Mouse (Mus musculus) neural tube, embryonic 14.5 days (tissue): ENCODE measurements around the gene Mtfr2. TPM values are rescaled to one million over a fixed set of nuclear protein-coding genes. Genes with fewer than 3 reads are reported as not detected.

Experiments
- ATAC-seq: fragments of 200-750 bp; cut with Nextera tagmentation; 2 replicates; pipeline ENCODE4 v1.8.0; 2017; ENCODE audit warnings: low read depth, mild to moderate bottlenecking, moderate TSS enrichment, moderate library complexity
- H3K27ac ChIP-seq: fragments of 300-500 bp; sonication (generic); 2 replicates; pipeline ENCODE4 v1.5.1; 2014; ENCODE audit warnings: low read depth, mild to moderate bottlenecking, control low read depth, low read length, moderate library complexity, mixed read lengths
- H3K27me3 ChIP-seq: fragments of 300-500 bp; sonication (generic); 2 replicates; pipeline ENCODE4 v1.6.1; 2014; ENCODE audit warnings: low read length; ENCODE audit not compliant: control insufficient read depth, insufficient read depth
- H3K36me3 ChIP-seq: fragments of 300-500 bp; sonication (generic); 2 replicates; pipeline ENCODE4 v1.6.1; 2014; ENCODE audit warnings: low read length, mixed read lengths; ENCODE audit not compliant: control insufficient read depth, insufficient read depth
- H3K4me1 ChIP-seq: fragments of 300-500 bp; sonication (generic); 2 replicates; pipeline ENCODE4 v1.6.1; 2014; ENCODE audit warnings: low read length; ENCODE audit not compliant: control insufficient read depth, insufficient read depth
- H3K4me2 ChIP-seq: fragments of 300-500 bp; sonication (generic); 2 replicates; pipeline ENCODE4 v1.6.1; 2014; ENCODE audit warnings: mild to moderate bottlenecking, low read depth, low read length, control low read depth
- H3K4me3 ChIP-seq: fragments of 300-500 bp; sonication (generic); 2 replicates; pipeline ENCODE4 v1.5.1; 2014; ENCODE audit warnings: low read depth, low read length, control low read depth, mixed read lengths
- H3K9ac ChIP-seq: fragments of 300-500 bp; sonication (generic); replicated peaks from 2 replicates; pipeline ENCODE4 v1.6.1; 2014; ENCODE audit warnings: low read depth, mild to moderate bottlenecking, control low read depth, low read length, mixed read lengths
- H3K9me3 ChIP-seq: fragments of 300-500 bp; sonication (generic); 2 replicates; pipeline ENCODE4 v1.6.1; 2016; ENCODE audit warnings: low read length; ENCODE audit not compliant: control insufficient read depth
- WGBS: fragments of 180-500 bp; shearing (Covaris S2); extraction: QIAGEN DNeasy Blood & Tissue Kit; methylation state at CpG from one replicate; pipeline ENCODE4 v1.1.7; 2014; 5-methylcytosine and 5-hydroxymethylcytosine counted together
- polyA plus RNA-seq: library from polyadenylated mRNA; unstranded; fragments of >200 nt; fragmentation: Nextera tagmentation; extraction: Ambion mirVana; gene quantifications from 2 replicates; pipeline ENCODE4 v1.2.1, GENCODE M21; 2014

Gene Mtfr2
- 0.28 and 0.40 TPM in 2 replicates for polyA plus RNA-seq

DNA sequence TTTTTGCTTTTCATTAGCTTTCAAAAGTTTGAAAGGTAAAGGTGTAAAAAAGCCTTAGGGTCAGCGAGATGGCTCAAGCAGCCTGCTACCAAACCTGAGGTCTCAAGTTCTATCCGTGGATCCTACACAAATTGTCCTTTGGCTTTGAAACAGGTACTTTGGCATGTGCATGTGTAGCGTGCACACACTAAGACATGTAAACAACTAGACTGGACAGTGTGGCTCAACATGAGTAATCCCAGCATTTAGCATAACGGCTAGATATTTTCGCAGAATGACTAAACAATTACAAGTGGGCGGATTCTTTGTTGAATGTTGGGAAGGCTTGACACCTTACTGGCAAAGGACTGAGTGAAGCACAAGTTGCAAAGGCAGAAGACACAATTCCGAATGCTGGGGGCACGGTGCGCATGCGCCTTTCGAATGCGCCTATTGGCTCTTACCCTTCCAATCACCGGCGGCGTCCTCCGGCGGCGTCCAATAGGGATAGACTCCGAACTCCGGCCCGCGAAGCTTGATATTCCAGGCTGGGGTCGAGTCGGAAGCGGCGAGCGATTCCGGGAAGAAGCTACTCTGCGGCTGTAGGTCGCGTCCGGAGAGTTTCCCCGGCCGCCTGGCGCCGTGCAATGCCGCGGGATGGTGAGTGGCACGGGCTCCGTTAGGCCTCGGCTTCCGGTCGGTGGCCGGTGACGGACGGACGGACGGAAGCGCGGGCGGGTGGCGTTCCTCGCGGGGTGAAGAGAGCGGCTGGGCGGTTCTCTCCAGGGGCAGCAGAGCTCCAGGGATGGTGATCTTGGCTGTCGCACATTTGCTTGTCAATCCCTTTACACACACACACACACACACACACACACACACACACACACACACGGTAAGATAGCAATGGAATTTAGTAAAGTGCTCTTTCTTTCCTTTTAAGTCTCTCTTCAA lies at the start of gene Mtfr2:
Gene Mtfr2 (plus strand): TSS at position 486 of the 930 bp plus-strand sequence.
- no peaks in the 10 kb centered on the region for H3K9me3 ChIP-seq
- H3K36me3 ChIP-seq, result peaks cover 25% of the 10 kb centered on the region
- 2% methylated on average over 55 of the region's 58 CpGs for WGBS
- 0 out of 2 replicates have a peak, but pooled peaks cover 6% of the 10 kb centered on the region for H3K4me1 ChIP-seq
- peak; percentile 98 for ATAC-seq
- peak within 1 kb of the TSS; percentile 70 for H3K4me2 ChIP-seq
- no peaks in the 10 kb centered on the region for H3K27me3 ChIP-seq
- H3K9ac ChIP-seq, result 0 out of 2 replicates have a peak within 1 kb of the TSS, but pooled peaks have one; percentile 32
- H3K4me3 ChIP-seq, result peak within 1 kb of the TSS; percentile 40
- H3K27ac ChIP-seq, result no peak within 1 kb of the TSS

DNA sequence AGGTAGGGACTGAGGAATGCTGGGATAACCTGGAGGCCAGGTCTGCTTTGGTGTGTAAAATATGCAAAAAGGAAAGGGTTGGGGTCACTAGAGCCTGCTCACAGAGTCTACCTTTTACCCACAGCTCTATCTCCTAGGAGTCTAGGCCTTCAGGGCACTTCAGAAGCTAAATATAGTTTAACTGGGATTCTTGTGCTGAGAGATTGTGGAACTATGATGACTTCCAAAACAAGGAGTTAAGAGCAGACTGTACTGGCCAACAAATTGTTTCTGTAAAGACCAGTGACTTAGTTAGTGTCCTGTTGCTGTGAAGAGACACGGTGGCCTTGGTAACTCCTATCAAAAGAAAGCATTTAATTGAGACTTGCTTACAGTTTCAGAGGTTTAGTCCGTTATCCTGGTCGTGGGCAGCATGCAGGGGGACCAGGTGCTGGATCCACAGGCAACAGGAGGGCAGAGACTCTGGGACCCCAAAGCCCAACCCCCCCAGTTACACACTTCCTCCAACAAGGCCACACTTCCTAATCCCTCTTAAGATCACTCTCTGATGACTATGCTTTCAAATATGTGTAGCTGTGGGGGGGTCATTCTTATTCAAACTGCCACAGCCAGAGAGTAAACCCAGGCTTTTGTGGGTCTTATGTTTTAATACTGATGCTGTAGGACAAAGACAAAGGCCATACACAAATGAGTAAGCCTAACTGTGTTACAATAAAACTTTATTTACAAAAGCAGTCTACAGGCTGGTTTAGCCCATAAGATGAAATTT lies 49.2 kb upstream of the Mtfr2 start:
- WGBS, result 51% methylated on average over 3 of the region's 3 CpGs
- H3K27me3 ChIP-seq, result no peaks in the 10 kb centered on the region
- no peak for ATAC-seq
- H3K4me2 ChIP-seq, result no peak overlapping the region
- H3K9ac ChIP-seq, result no peak overlapping the region
- H3K36me3 ChIP-seq, result no peaks in the 10 kb centered on the region
- no peaks in the 10 kb centered on the region for H3K4me1 ChIP-seq
- no peak overlapping the region for H3K4me3 ChIP-seq
- H3K27ac ChIP-seq, result no peak overlapping the region
- H3K9me3 ChIP-seq, result no peaks in the 10 kb centered on the region

DNA sequence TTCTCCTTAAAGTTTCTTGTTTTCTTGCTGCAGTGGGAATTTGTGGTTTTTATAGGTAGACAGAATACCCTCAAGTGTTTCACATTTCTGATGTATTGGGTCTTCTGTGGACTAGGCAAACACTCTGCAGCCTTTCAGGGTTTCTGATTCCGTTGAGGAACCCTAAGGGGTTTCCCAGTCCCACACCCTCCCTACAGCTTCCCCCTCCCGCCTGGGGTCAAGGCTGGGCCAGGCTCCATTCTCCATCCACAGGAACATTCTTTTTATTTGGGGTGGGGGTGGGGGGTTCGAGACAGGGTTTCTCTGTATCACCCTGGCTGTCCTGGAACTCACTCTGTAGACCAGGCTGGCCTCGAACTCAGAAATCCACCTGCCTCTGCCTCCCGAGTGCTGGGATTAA lies 48.5 kb upstream of the Mtfr2 start:
- no peak overlapping the region for H3K4me3 ChIP-seq
- H3K9me3 ChIP-seq, result no peaks in the 10 kb centered on the region
- no peak overlapping the region for H3K9ac ChIP-seq
- no peak for ATAC-seq
- no peak overlapping the region for H3K27ac ChIP-seq
- 67% methylated on average over 5 of the region's 5 CpGs for WGBS
- no peaks in the 10 kb centered on the region for H3K27me3 ChIP-seq
- no peaks in the 10 kb centered on the region for H3K4me1 ChIP-seq
- H3K4me2 ChIP-seq, result no peak overlapping the region
- H3K36me3 ChIP-seq, result no peaks in the 10 kb centered on the region

DNA sequence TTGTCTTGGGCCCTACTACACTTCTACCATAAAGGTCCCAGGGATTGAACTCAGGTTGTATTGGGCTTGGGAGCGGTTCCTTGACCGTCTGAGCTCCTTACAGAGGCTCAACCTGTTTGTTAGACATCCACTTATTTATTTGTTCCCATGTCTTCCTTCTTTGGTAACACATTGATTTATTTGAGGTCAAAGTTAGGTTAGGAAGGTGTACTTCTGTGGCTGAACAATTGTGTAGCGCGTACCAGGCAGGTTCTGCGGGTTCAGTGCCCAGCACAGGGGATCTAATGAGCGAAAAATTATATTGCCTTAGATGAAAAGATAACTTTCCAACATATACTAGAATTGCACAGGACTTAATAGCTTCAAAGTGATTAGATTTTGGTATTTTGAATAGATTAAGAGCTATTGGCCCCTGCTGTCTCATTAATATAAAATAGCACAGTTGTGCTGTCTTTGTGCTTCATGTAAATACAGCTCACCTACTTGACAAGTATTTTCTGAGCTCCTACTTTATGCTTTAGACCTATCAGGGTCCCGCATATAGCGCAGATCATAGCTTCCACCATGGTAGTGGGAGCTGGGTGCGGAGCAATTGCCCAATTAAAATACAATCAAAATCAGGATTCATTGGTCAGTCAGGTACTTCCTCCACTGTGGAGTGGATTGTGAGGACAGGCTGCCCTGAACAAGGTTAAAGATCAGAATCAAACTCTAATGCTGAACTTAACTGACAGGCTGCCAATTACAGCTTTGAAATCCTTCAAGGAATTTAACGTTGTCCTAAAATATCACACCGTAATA lies 36.4 kb upstream of the Mtfr2 start:
- Histone ChIP-seq H3K9me3 (no peaks in the 10 kb centered on the region), H3K27ac (peak overlapping the region; percentile 100), H3K4me3 (peak overlapping the region; percentile 82), H3K36me3 (no peaks in the 10 kb centered on the region), H3K27me3 (no peaks in the 10 kb centered on the region), H3K9ac (peak overlapping the region; percentile 94), H3K4me2 (peak overlapping the region; percentile 67), H3K4me1 (peaks cover 8% of the 10 kb centered on the region)
- no peak for ATAC-seq
- 18% methylated on average over 11 of the region's 11 CpGs for WGBS

DNA sequence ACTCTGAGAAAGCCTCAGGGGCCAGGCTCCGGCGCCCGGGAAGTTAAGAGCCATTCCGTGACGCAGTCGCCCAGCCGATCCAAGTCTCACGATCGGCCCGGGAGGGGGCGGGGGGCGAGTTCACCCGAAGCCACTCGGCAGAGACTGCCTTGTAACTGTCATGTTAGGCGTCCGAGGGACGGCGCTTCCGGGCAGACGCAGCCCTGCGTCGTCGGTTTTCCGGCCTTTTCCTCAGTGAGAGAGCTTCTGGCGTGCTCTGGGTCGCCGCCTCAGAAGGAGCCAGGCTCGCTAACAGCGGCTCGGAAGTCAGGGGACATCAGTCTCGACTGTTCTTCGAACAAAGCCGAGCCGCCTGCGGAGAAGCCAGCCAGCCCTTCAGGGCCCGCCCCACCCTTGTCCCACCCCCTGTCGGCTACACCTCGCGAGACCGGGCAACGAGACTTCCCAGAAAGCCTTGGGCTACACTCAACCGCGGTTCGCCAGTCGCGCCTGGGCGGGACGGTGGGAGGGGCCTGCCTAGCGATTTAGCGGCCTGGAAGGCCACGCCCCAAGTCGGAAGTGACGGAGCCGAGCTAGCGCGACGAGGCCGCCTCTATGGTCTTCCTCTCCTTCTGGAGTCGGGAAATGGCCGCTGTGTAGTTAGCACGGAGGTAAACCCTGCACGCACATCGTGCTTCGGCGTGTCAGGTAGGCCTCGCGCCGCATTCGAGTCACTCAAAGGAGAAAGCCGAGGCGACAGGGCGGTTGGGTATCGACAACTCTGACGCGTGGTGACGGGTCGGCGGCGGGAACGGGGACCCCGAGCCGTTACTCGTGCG lies 35.4 kb upstream of the Mtfr2 start, which contains the start of gene Bclaf1:
Gene Bclaf1 (plus strand): TSS at position 552 of the 818 bp plus-strand sequence.
- Histone ChIP-seq H3K9ac (peak within 1 kb of the TSS; percentile 94), H3K36me3 (no peaks in the 10 kb centered on the region), H3K27ac (peak within 1 kb of the TSS; percentile 100), H3K4me3 (peak within 1 kb of the TSS; percentile 82), H3K4me1 (peaks cover 8% of the 10 kb centered on the region), H3K4me2 (peak within 1 kb of the TSS; percentile 67), H3K9me3 (no peaks in the 10 kb centered on the region), H3K27me3 (no peaks in the 10 kb centered on the region)
- peak; percentile 99 for ATAC-seq
- under 1% methylated on average over 84 of the region's 84 CpGs for WGBS

DNA sequence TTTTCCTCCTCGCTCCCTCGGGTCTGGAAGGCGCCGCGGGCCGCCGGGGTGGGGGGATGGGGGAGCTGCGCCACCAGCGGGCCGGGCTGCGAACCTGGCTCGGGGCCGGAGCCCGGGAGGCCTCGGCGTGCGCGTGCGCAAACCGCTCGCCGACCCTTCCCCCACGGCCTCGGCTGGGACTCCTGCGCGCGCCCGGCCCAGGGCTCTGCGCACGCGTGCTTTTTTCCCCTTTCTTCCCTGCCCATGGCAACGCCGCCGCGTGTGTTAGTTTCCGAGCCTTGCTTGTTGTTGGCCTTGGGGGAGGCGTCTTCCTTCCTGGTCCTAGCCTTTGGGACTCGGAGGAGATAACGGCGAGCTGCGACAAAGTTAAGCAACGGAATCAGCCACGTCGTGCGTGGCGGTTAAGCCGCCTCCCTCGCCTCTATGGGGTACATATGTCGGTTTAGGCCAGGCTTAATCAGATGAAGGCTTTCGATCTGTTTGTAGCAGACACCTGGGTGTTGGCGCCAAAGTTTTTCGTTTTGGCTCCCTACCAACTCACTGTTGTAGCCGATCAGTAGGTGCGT lies 34.8 kb upstream of the Mtfr2 start:
- peak overlapping the region; percentile 82 for H3K4me3 ChIP-seq
- H3K4me2 ChIP-seq, result peak overlapping the region; percentile 67
- H3K27ac ChIP-seq, result peak overlapping the region; percentile 100
- ATAC-seq, result peak; percentile 83
- peaks cover 8% of the 10 kb centered on the region for H3K4me1 ChIP-seq
- no peaks in the 10 kb centered on the region for H3K27me3 ChIP-seq
- peak overlapping the region; percentile 94 for H3K9ac ChIP-seq
- H3K9me3 ChIP-seq, result no peaks in the 10 kb centered on the region
- no peaks in the 10 kb centered on the region for H3K36me3 ChIP-seq
- WGBS, result under 1% methylated on average over 31 of the region's 54 CpGs

GRCm38 (mm10) chr10:20313447-20313846 lies 34.1 kb upstream of the Mtfr2 start:
- 50% methylated on average over 13 of the region's 13 CpGs for WGBS
- Histone ChIP-seq H3K9ac (peak overlapping the region; percentile 94; the same call in 1 of the 2 replicates), H3K36me3 (no peaks in the 10 kb centered on the region), H3K9me3 (no peaks in the 10 kb centered on the region), H3K4me3 (peak overlapping the region; percentile 82), H3K27me3 (no peaks in the 10 kb centered on the region), H3K4me1 (peaks cover 8% of the 10 kb centered on the region), H3K27ac (no peak overlapping the region), H3K4me2 (peak overlapping the region; percentile 67)
- ATAC-seq, result no peak
